Mouse (Mus musculus): ENCODE results near the gene Shb. TPM values are rescaled to one million over a fixed set of nuclear protein-coding genes. Genes with fewer than 3 reads are reported as not detected.

Shb gene
- total RNA-seq (2021), result 10 to 100 TPM; 23.0 to 25.6 TPM

DNA sequence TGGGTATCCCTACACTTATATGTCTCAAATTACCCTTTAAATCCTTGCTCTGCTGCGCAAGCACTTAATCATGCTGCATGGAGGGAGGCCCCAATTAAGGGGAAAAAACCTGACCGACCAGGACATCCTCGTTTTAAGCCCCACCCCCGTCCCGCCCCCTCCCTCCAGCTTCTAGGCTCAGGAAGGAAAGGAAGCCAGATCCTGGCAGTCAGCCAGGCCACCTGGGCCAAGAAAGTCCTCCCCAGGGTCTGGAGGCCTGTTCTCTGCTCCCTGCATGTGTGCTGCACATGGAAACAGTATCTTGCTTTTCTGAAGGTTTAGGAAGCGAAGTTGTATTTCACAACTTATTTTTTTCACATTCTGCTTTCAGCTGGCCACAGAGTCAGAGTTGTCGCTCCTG lies at the start of gene Shb:
Shb (minus strand) TSS at position 96 of the 400 bp plus-strand sequence.
- DNase-seq, result peak; percentile 83
- intact Hi-C loops (cut with DNase I), result loop anchor here (5.0 kb wide), 1 partner anchor 235 kb away; no protein-coding TSS in a partner anchor

DNA sequence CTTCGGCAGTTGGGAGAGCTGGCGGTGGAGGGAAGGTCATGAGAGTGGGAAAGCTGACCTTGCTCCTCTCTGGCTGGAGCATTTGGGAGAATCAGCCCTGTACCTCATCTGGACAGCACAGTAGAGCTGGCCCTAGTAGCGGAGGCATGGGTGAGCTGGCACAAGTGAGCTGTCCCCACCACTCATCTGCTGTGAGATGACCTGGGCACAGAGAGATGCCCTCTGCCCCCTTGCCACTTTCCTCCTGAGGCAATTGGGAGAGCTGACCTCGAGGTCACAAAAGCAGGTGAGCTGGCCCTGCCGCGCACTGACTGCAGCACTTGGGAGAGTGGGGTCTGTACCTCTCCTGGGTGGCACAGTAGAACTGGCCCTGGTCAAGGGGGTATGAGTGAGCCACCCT lies 48.8 kb upstream of the Shb start:
- intact Hi-C loops (cut with DNase I), result no loop called here
- DNase-seq, result no peak

DNA sequence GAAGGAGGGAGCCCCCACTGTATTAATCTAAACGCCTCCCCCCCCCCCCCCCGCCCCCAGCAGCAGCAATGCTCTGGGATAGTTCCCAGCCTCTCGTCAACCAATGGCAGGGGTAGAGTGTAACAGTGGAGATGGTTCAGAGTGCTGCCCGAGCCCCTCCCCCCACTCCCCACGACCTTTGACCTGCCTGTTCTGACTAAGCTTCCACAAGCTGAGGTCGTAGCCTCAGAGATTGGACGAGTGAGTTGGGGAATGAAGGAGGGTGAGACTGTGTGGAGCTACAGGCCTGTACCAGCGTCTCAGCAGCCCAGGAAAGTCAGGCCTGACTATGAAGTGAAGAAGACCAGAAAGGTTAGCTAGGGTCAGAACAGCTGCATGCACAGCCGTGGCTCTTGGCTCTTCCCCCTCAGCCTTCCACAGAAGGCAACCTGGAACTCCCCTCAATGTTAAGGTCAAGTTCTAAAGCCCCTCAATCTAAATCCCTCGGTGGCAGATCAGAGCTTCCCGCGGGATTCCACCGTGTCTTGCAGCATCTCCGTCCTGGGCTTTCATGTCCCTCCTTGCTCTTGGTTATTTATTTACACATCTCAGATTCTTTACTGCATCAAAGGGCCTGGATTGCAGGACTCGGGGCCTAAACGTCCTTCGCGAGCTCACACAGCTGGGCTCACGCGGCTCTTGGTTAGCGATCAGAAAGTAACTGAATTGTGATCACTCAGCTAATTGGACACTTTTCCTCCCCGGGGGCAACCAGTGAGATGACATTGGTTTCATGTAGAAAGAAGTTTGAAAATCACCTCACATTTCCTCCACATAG lies 46.5 kb upstream of the Shb start:
- intact Hi-C loops (cut with DNase I), result no loop called here
- DNase-seq, result no peak

DNA sequence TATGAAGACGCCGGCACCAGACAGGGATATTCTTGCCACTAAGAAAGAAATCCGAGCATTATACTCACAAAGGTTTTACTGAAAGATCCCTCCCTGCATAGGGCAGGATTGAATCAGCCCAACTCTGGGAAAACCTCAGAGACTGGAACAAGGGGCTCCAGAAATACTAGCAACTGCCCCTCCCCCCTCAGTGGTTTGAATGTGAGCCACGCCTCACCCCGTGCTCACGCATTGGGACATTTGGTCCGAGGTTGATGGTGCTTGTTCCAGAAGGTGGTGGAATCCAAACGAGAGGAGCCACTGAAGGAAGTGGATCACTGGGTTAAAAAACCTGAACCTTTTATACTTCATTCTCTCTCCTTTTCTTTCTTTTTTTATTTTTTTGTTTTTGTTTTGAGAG lies 45.4 kb upstream of the Shb start:
- intact Hi-C loops (cut with DNase I), result no loop called here

DNA sequence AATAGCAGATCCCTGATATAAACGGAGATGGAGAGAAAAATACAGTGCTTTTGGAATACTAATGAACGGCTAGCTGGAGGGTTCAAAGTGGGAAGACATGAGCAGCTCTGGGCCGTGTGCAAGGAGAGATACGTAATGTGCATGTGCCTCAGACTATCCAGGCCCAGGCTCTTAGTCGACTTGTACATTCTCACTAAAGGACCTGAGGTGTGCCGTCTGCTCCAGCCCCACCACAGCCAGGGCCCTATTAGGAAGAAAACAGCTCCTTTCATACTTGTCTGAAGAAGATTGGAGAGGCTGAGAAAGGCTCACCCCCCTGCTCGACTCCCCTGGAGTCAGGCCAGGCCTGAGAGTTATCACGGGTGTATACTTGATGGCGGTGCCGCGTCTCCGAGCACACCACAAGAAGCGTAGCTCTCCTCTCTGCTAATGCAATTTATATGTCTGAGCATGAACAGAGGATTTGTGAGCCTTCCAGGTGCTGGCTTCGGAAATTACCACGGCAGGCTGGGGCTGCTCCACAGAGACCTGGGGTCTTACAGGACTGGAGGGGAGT lies 42.4 kb upstream of the Shb start:
- intact Hi-C loops (cut with DNase I), result no loop called here

More for the DNA sequence above, 45.4 kb upstream of the Shb start:
- no peak for DNase-seq

DNA sequence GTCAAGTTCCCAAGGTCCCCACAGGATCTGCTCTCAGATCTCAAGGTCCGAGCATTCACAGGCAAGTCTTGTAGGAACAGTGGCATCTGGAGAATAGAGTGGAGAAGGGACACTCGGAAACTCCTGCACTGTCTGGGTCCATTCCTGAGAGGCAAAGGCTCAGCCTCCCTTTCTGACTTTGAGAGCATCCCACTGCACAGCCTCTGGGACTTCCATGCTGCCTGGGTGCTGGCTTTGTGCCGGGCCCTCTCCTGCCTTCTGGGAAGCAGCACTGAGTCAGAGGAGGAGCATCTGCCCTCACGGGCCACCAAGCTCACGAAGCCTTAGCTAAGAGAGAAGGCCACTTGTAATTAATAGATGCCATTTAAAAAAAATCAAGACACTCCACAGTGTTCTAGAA lies 37.3 kb upstream of the Shb start:
- DNase-seq, result peak; percentile 10

More for the DNA sequence above, 42.4 kb upstream of the Shb start:
- DNase-seq, result no peak

DNA sequence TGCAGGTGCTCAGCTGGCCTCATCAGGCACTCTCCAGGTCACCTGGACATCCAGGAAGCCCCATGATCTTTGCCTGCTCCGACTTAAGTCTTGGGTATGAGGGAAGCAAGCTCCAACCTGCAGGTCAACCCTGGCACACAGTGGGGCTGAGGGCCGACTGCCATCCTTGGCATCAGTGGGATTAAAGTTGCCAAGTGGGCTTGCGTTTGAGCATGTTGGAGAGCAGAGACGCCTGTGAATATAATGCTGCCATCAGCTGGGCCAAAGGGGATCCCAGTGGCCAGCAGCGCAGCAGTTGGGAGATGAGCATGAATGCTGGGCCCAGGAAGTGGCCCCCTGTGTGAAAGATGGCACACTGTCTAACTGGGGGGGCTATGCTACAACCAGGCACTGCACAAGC lies 25.9 kb upstream of the Shb start:
- intact Hi-C loops (cut with DNase I), result no loop called here
- DNase-seq, result peak; percentile 61

More for the DNA sequence above, 37.3 kb upstream of the Shb start:
- intact Hi-C loops (cut with DNase I), result no loop called here

DNA sequence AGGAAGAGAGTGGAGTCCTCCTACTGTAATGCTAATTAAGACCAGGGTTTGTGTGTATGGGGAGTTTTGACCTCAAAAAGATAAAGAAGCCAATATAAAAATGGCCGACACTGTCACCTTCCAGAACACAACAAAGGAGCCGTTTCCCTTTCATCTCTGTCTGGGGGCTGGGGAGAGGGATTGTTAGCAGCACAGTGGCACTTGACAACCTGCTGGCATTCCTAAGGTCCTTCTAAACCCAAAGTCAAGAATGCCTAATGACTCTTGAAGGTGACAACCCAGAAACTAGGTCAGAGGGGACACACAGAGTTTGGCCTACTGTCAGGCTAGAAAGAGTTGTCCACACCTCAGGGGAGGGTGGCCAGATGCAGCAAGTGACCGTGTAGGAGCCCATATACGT lies 20.3 kb upstream of the Shb start:
- DNase-seq, result no peak
- intact Hi-C loops (cut with DNase I), result no loop called here

DNA sequence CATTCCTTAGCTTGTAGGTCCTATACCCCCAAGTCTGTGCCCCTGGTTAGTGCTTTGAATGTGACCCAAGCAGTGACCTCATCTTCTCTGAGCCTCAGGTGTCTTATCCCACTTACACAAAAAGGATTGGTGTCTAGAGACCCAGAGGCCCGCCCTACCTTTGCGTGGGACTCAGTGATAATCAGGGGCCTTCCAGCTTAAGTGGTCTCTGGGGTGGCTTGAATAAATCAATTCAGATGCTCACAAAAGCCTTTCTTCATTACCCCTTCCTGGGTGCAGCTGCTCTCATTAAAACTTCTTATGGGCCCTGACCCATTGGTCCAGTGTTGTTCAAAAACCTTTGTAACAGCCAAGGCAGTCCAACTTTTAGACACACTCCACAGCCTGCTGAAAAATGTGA lies 18.7 kb upstream of the Shb start:
- intact Hi-C loops (cut with DNase I), result no loop called here
- no peak for DNase-seq

DNA sequence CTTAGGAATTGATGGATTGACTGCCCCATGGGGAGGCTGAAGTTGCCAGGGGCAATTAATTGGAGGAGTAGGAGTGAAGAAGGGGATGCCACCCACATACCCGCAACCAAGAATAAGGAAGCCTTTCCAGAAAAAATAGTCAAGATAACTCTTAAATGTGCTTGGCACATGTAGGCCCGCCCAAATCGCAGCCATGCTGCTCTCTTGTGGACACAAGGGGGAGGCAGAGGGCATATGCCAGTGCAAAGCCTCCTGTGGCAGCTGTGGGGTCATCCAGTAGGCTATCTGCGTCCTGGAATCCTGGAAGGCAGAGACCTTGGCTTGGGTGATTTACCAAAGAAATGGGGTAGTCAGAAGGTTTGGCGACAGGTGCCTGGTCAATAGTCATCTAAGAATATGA lies 17.2 kb upstream of the Shb start:
- peak; percentile 34 for DNase-seq
- intact Hi-C loops (cut with DNase I), result no loop called here

DNA sequence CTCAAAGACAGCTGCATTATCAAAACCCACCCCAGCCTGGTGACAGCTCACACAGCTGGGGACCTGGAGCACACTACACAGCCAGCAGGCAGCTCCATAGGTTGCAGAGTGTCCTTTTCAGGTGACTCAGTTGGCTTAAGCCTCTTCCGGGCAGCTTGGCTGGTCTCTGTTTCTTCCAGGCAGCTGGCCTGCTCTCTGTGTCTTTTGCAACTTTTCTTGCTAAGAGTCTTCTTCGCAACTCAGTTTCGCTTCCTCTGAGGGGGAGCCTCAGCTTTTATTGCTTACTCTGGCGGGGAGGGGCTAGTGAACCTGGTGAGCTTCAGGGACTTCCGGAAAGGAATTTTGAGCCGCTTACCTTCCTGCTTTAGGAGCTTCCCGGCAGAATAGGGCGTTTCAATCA lies 13.6 kb upstream of the Shb start:
- DNase-seq, result no peak
- intact Hi-C loops (cut with DNase I), result no loop called here

DNA sequence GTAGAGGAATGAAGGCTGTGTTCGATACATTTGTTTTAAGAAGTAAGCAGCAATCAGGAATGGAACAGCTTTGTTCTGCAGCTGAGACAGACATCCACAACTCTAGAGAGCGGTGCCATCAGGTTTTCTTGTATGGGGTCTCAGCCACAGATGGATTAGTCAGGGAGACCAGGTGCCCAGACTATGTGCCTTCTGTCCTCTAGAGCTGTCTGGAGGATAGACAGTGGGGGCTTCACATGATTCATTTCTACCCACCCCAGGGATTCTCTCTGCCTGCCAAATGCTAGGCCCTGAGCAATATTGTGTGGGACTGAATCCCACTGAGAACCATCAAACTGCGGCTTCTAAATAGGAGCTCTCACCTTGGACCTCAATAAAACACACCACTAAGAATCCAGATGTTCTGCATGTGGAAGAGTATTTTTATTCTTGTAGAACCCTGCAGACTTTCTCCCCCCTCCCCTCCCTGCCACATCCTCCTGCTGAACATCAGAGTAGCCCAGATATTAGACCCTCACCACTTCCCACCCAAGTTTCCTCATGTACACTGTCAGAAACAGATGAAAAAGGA lies 11.3 kb upstream of the Shb start:
- intact Hi-C loops (cut with DNase I), result no loop called here
- DNase-seq, result peak; percentile 43

DNA sequence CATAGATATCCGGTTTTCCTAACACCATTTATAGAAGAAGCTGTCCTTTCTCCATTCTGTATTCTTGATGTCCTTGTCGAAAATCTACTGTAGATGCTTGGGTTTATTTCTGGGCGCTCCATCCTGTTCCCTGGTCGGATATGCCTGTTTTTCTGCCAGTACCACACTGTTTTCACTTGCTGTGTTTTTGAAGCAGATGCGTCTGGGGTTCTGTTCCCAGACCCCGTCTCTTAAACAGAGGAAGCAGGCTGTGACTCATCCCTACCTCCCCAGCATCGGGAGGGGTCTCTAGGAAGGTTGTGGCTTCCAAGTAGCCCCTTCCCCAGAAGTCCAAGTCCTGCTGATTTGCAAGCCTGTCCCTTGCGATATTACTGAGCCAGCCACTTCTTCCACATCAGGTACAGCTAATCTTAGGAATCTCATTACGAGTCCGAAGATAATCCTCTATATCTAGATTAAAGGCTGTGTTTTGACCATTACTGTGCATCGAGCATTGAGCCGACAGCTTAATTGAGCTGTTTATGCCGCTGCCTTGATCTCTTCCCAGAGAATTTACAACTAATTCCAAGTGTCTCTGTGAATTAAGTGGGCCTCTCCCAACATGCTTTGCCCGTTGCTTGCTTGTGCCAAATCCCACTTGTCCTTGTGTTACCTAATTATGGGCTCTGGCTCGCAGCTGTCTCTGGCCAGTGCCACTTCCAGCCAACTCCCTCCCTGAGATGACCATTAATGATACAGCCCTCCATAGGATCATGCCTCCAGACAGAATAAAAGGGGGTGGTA lies 8.1 kb upstream of the Shb start:
- peak; percentile 37 for DNase-seq
- intact Hi-C loops (cut with DNase I), result no loop called here

DNA sequence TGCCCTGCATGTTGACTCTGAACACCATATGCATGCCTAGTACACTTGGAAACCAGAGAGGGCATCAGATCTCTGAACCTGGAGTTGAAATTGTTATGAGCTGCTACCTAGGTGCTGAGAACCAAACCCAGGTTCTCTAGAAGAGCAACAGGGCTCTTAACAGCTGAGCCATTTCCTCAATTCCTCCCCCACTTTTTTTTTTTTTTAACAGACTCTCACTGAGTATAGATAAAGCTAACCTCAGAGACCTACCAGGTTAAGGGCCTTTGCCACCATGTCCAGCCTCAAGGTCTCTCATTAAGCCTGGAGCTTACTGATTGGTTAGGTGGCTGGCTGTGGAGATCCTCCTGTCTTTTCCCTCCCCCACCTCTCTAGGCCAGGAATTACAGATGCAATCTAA lies 6.9 kb upstream of the Shb start:
- DNase-seq, result no peak
- intact Hi-C loops (cut with DNase I), result no loop called here

DNA sequence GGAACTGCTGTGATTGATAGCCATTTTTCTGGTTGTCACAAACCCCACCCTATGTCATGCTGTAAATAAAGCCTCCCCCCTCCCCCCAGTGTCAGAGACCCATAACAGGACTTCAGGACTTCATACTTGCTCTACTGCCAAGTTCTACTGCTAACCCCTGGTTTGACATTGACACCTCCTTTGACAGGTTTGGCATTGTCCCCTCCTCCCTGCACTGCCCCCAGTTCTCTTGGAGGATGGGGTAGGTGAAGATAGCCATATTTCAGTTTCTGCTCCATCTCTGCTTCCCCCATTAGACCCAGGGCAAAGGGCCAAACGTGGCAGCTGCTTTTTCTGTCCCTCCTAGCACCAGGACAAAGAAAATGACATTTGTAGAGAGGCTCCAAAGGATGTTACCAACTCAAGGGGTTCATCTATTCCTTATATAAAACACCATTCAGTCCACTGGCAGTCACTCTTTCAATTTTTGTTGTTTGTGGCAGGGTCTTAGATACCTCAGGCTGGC lies 1.2 kb upstream of the Shb start:
- intact Hi-C loops (cut with DNase I), result loop anchor here (5.0 kb wide), 1 partner anchor 234 kb away; no protein-coding TSS in a partner anchor
- peak; percentile 77 for DNase-seq

DNA sequence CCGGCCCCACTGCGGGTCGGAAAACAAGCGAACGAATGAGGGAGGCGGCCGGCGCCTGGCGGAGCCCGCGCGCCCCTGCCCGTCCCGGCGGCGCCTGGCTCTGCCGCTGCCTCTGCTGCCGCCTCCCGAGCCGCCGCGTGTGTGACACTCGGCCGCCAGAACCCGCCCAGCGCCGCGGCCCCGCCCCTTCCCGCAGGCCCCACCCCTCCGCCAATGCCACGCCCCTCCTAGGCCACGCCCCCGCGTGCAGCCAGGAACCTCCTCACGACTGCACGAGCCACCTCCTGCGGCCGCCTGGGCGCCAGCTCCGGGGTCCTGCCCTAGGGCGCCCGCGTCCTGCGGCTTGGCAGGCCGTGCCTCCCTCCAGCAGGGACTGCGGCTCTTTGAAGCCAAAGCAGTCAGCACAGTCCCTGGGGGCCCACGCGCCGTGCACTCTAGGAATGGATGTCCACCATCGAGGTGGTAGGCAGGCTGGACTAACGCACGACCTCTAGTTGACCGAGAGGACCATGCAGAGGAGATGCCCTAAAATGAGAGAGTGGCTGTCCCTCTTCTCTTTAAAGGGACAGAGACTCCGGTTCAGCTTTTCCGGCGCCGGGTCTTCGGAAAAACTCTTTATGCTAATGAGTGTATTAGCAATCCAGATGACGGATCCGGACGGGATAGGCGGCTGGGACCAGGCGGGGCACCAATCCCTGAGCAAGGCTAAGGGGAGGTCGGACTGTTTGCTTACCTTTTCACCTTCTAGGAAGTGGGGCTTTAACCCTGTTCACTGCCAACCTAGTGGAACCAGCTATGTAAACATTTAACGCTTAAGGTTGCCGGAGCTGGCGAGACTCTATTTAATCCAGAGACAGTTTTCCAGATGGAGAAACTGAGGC lies 1.4 kb downstream of the Shb start:
- intact Hi-C loops (cut with DNase I), result loop anchor here (5.0 kb wide), 1 partner anchor 236 kb away; no protein-coding TSS in a partner anchor
- peak; percentile 94 for DNase-seq

DNA sequence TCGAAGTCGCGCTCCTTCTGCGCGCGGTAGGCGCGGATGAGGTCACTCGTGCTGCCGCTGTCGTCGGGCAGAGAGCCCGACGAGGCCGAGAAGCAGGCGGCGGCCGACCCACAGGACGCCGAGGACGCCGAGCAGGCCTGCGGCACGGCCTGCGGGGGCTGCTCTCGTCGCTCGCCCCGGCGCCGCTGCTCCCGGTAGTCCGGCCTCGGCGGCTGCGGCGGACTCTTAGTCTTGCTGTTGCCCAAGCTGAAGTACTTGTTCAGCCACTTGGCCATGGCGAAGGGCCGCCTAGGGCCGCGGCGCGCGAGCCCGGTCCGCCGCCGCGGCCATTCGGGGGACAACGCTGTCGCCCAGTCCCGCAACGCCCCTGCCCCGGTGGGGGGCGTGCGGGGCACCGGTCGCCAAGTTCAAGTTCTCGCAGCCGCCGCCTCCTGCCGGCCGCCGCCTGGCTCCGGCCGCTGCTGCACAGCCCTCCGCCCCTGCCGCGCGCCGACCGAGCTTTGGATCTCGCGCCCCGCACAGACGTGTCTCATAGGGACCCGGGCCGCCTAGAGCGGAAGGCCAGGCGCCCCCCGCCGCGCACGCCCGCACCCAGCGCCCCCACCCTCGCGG lies 2.2 kb downstream of the Shb start:
- no peak for DNase-seq
- intact Hi-C loops (cut with DNase I), result loop anchor here (5.0 kb wide), 2 partner anchors 108 to 237 kb away; no protein-coding TSS in a partner anchor

DNA sequence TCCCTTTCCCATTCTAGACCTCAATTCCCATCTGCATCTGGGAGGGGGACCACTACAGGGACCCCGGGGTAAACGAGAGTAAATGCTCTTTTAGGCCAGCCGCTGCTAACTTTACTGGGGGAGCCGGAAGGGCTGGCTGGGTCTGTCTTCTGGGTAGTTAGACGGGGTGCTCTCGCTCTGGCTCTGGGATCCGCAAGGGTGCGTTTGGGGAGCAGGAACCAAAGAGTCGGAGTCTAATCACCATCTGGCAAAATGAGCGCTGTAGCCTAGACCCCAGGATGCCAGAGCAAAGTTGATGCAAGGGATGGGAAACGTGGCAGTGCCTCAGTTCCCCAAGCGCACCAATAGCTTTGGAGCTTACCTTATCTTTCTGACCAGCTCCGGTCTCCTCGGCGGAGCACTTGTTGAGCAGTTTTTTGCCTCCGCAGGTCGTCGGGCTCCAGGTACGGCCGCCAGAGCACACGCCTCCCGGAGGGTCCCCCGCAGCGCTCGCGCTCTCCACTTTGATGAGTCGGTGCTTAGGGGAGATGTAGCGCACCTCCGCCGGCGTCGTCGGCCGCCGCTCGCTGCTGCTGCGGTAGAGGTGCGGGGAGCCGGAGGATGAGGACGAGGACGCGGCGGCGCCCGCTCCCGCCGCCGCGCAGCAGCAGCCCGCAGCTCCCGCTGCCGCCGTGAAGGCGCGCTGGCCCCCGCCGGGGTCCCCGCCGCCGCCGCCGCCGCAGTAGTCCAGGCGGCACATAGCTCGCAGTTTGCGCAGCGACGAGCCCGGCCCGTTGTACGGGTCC lies 2.9 kb downstream of the Shb start:
- no peak for DNase-seq

More for the DNA sequence above, 2.9 kb downstream of the Shb start:
- intact Hi-C loops (cut with DNase I), result loop anchor here (5.0 kb wide), 1 partner anchor 107 kb away; no protein-coding TSS in a partner anchor
